Mouse (Mus musculus) left cerebral cortex, adult 18-20 months (tissue): ENCODE results near the gene Spata5. TPM values are rescaled to one million over a fixed set of nuclear protein-coding genes. Genes with fewer than 3 reads are reported as not detected.

ENCODE experiments used
- DNase-seq, 2 experiments: peaks; one replicate each; pipeline ENCODE4 v3.0.0; 2021 to 2022; ENCODE audit warnings: low spot score in 2 of 2, mixed read lengths in 1 of 2
- total RNA-seq, 2 experiments: library from RNA; stranded (reverse); gene quantifications; 2 replicates each; pipeline ENCODE4 v1.2.3; 2021

The Spata5 gene
- total RNA-seq, 2 experiments from 2014 or later = 24.0 to 32.8 TPM

- DNase-seq = no peak
Observed at GRCm38 (mm10) chr3:37614878-37615650, 195.4 kb downstream of the Spata5 start.

DNA sequence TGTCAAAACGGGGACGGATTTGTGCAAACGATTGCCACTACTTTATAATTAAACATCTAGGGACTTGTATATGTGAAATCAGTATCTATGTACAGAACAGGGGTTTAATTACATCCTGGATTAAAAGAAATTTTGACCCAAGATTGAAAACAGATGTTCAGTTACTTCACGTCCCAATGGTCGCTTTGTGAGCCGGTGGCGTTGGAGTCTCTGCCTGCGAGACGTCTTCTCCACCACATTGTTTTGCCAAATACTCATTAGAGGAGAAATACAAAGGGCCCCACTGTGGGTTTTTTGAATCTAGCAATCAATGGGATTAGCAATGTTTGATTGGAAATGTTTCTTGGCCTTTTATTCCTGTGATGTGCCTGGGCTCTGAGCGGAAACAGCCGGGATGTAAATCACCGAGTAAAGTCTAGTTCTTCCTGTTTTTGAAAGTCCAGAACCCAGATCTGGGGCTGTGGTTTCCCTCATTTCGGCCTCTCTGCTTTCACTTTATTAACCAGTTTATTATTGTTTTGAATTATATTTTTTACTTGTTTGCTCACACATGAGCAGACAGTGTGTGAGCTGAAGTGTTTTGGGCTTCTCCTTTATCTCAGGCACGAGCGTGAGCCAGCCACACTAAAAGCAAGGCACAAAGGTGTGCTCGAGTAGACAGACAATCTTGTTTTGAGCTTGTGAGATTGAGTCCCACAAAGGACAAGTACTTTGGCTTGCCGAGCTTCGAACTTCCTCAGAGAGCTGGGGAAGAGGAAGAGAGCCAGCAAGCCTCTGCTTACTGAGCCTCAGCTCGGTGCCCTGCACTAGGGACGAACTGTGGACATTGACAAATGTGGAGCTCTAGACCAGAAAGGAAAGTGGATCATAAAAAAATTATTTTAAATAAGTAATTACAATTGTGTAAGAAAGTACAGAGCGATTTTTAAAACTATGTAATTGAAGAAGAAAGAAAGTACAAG is 197.2 kb downstream of the Spata5 start:
- no peak for DNase-seq

Other genes starting within 250 kb of the Spata5 start
- not detected for gene Il21, start 187.3 kb upstream of the Spata5 start, total RNA-seq
- 1 to 10 TPM; 4.1 to 5.2 TPM for gene Bbs12, start 107.3 kb upstream of the Spata5 start, total RNA-seq
- 10 to 100 TPM; 10.2 to 10.7 TPM for gene Cetn4, start 107.2 kb upstream of the Spata5 start, total RNA-seq
- gene Fgf2, start 71.5 kb upstream of the Spata5 start, total RNA-seq = 1 to 10 TPM; 4.6 to 5.6 TPM
- 1 to 10 TPM; 5.0 to 6.3 TPM for gene Nudt6, start 315 bp downstream of the Spata5 start, total RNA-seq
- gene Spry1, start 220.1 kb downstream of the Spata5 start, total RNA-seq = 1 to 10 TPM; 8.2 to 9.6 TPM